Comparison of ENCODE assay signal across 17 mouse cellular contexts in the genomic region with DNA sequence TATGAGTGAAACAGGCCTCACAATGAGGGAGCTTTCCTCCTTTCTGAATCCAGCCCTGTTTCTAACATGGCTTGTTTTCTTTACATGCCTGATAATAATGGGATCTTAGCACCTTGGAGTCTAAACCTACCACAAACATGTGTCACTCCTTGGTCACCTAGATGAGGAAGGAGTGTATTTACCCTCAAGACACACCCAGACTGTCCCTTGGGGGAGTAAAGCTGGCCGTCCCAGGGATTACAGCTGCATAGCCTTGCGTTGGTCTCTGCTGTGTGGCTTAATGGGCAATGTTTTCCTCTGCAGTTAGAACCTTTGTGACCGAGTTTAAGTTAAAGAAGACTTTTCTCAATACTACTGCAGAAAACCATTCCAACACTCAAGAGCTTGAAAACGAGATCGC. TPM values are rescaled to one million over a fixed set of nuclear protein-coding genes. Genes with fewer than 3 reads are reported as not detected.
DNase-seq lines count a peak whose midpoint lies in the region; ATAC-seq and TF ChIP-seq lines count a peak whose summit lies in the region.
"Had no signal": no experiment of that assay in that cellular context is flagged by ENCODE, and none has a peak within 500 bp of the region (broad histone marks: within the 10 kb centered on the region; RNA-seq: fewer than 3 reads in every experiment).

No protein-coding gene starts in this region.

- TF ChIP-seq POLR2A in thymus, adult 2 months (IDR thresholded peaks at IDR 0.05; ENCODE audit: control insufficient read depth, extremely low read depth, insufficient read depth, low read length, poor library complexity): no peak

- H3K27ac ChIP-seq in liver, postnatal 0 days (ENCODE audit: low read depth): peak overlapping the region; percentile 62
- no peak overlapping the region for H3K27ac ChIP-seq in liver, embryonic 12.5 days
- peak overlapping the region; percentile 79 for H3K27ac ChIP-seq in forebrain, postnatal 0 days (ENCODE audit: low read depth, low read length)
- peak overlapping the region; percentile 80 for H3K27ac ChIP-seq in midbrain, embryonic 11.5 days (ENCODE audit: low read depth, low read length)
- no peak overlapping the region for H3K27ac ChIP-seq in thymus, adult 2 months (ENCODE audit: control insufficient read depth, insufficient read depth, low read length)
- H3K27ac ChIP-seq: heart, adult 2 months had no signal

- WGBS in liver, postnatal 0 days (ENCODE audit: insufficient replicate concordance): 79% methylated on average over 5 of the region's 5 CpGs
- 76% methylated on average over 5 of the region's 5 CpGs for WGBS in liver, embryonic 12.5 days (ENCODE audit: insufficient replicate concordance)
- 29% methylated on average over 5 of the region's 5 CpGs for WGBS in forebrain, postnatal 0 days
- 39% methylated on average over 5 of the region's 5 CpGs for WGBS in midbrain, embryonic 11.5 days
- 96% methylated on average over 5 of the region's 5 CpGs for WGBS in thymus, adult 2 months

- ATAC-seq in liver, postnatal 0 days: no peak
- no peak for ATAC-seq in liver, embryonic 12.5 days
- ATAC-seq in forebrain, postnatal 0 days: no peak
- ATAC-seq in midbrain, embryonic 11.5 days (ENCODE audit: low FRiP score): no peak

- no peak for TF ChIP-seq EP300 in liver, postnatal 0 days (IDR thresholded peaks at IDR 0.05; ENCODE audit: low read depth)

- DNase-seq in liver, postnatal 0 days: no peak
- no peak for DNase-seq in forebrain, postnatal 0 days
- DNase-seq in midbrain, embryonic 11.5 days (ENCODE audit: low spot score, missing footprints): no peak
- peak; percentile 21 for DNase-seq in retina, embryonic 14.5 days (ENCODE audit: low spot score)
- no peak for DNase-seq in adrenal gland, postnatal 14 days
- DNase-seq in thymus, adult 2 months: no peak
- DNase-seq in cerebellum, postnatal 14 days: no peak
- DNase-seq: adrenal gland, postnatal 25 days; heart, adult 2 months; kidney, adult 18-20 months; kidney, postnatal 36 days; lung, adult 2 months had no signal

- no peak for TF ChIP-seq CTCF in liver, postnatal 0 days (IDR thresholded peaks at IDR 0.05; ENCODE audit: low read depth)
- TF ChIP-seq CTCF in forebrain, postnatal 0 days (IDR thresholded peaks at IDR 0.05; ENCODE audit: low read depth): no peak
- no peak for TF ChIP-seq CTCF in thymus, adult 2 months (IDR thresholded peaks at IDR 0.05; ENCODE audit: borderline replicate concordance, control insufficient read depth, extremely low read depth, insufficient read depth, low read length, poor library complexity)

- H3K9ac ChIP-seq in liver, postnatal 0 days (replicated peaks): no peak overlapping the region
- no peak overlapping the region for H3K9ac ChIP-seq in liver, embryonic 12.5 days
- H3K9ac ChIP-seq in forebrain, postnatal 0 days: no peak overlapping the region
- no peak overlapping the region for H3K9ac ChIP-seq in midbrain, embryonic 11.5 days (ENCODE audit: low read length)
- H3K9ac ChIP-seq: limb, embryonic 13.5 days had no signal

- H3K27me3 ChIP-seq in liver, postnatal 0 days (ENCODE audit: insufficient read depth, low read length): no peaks in the 10 kb centered on the region
- no peaks in the 10 kb centered on the region for H3K27me3 ChIP-seq in liver, embryonic 12.5 days (replicated peaks)
- H3K27me3 ChIP-seq in forebrain, postnatal 0 days (ENCODE audit: insufficient read depth, low read length): no peaks in the 10 kb centered on the region
- H3K27me3 ChIP-seq in midbrain, embryonic 11.5 days (ENCODE audit: control insufficient read depth, insufficient read depth, low read length): no peaks in the 10 kb centered on the region
- no peaks in the 10 kb centered on the region for H3K27me3 ChIP-seq in thymus, adult 2 months (ENCODE audit: control insufficient read depth, insufficient read depth, low read length)
- H3K27me3 ChIP-seq: limb, embryonic 13.5 days had no signal

- no peak overlapping the region for H3K4me3 ChIP-seq in liver, postnatal 0 days (ENCODE audit: low read depth, low read length)
- no peak overlapping the region for H3K4me3 ChIP-seq in liver, embryonic 12.5 days
- H3K4me3 ChIP-seq in forebrain, postnatal 0 days (ENCODE audit: low read depth, low read length): no peak overlapping the region
- no peak overlapping the region for H3K4me3 ChIP-seq in midbrain, embryonic 11.5 days (ENCODE audit: low read depth, low read length)
- H3K4me3 ChIP-seq in thymus, adult 2 months (ENCODE audit: control insufficient read depth, insufficient read depth, low read length): no peak overlapping the region
- H3K4me3 ChIP-seq: heart, adult 2 months; limb, embryonic 13.5 days; myocyte had no signal

- H3K4me1 ChIP-seq in liver, postnatal 0 days (ENCODE audit: insufficient read depth): peaks cover 9% of the 10 kb centered on the region
- peaks cover 32% of the 10 kb centered on the region for H3K4me1 ChIP-seq in liver, embryonic 12.5 days
- peaks cover 18% of the 10 kb centered on the region; the same call in 1 of the 2 replicates for H3K4me1 ChIP-seq in forebrain, postnatal 0 days (ENCODE audit: insufficient read depth)
- peaks cover 34% of the 10 kb centered on the region for H3K4me1 ChIP-seq in midbrain, embryonic 11.5 days (ENCODE audit: control insufficient read depth, insufficient read depth, low read length)
- no peaks in the 10 kb centered on the region for H3K4me1 ChIP-seq in thymus, adult 2 months (replicated peaks; ENCODE audit: control insufficient read depth, insufficient read depth, low read length)

- H3K9me3 ChIP-seq in liver, postnatal 0 days (ENCODE audit: low read length): no peaks in the 10 kb centered on the region
- H3K9me3 ChIP-seq in liver, embryonic 12.5 days (replicated peaks): no peaks in the 10 kb centered on the region
- no peaks in the 10 kb centered on the region for H3K9me3 ChIP-seq in forebrain, postnatal 0 days (ENCODE audit: low read length)
- no peaks in the 10 kb centered on the region for H3K9me3 ChIP-seq in midbrain, embryonic 11.5 days (ENCODE audit: control insufficient read depth, low read length)
- H3K9me3 ChIP-seq: limb, embryonic 13.5 days had no signal

- H3K4me2 ChIP-seq in liver, postnatal 0 days (ENCODE audit: low read depth, low read length): no peak overlapping the region
- no peak overlapping the region for H3K4me2 ChIP-seq in liver, embryonic 12.5 days
- H3K4me2 ChIP-seq in forebrain, postnatal 0 days (ENCODE audit: low read depth): no peak overlapping the region
- no peak overlapping the region for H3K4me2 ChIP-seq in midbrain, embryonic 11.5 days
- H3K4me2 ChIP-seq: limb, embryonic 13.5 days had no signal

- peaks cover 20% of the 10 kb centered on the region for H3K36me3 ChIP-seq in liver, postnatal 0 days (replicated peaks; ENCODE audit: insufficient read depth, low read length)
- peaks cover 19% of the 10 kb centered on the region; the same call in 1 of the 2 replicates for H3K36me3 ChIP-seq in liver, embryonic 12.5 days
- H3K36me3 ChIP-seq in forebrain, postnatal 0 days (ENCODE audit: insufficient read depth): no peaks in the 10 kb centered on the region
- peaks cover 9% of the 10 kb centered on the region for H3K36me3 ChIP-seq in midbrain, embryonic 11.5 days (ENCODE audit: control insufficient read depth, insufficient read depth, low read length)
- peaks cover 12% of the 10 kb centered on the region for H3K36me3 ChIP-seq in thymus, adult 2 months (ENCODE audit: control insufficient read depth, insufficient read depth, low read length)

RNA-seq across cellular contexts. Expression of gene Heg1, which starts 51.1 kb away (rescaled TPM):
- polyA plus RNA-seq in liver, postnatal 0 days (2015; fragmentation: Nextera tagmentation; extraction: Ambion mirVana): 4.4 and 4.7 TPM in 2 replicates
- polyA plus RNA-seq in liver, embryonic 12.5 days (2016; fragmentation: Nextera tagmentation; extraction: Ambion mirVana): 8.5 and 8.9 TPM in 2 replicates
- total RNA-seq in forebrain, postnatal 0 days (2014; rRNA removed): 16.2 and 19.9 TPM in 2 replicates
- polyA plus RNA-seq in forebrain, postnatal 0 days (2015; fragmentation: Nextera tagmentation; extraction: Ambion mirVana): 6.2 and 8.0 TPM in 2 replicates
- polyA plus RNA-seq in midbrain, embryonic 11.5 days (2014; fragmentation: Nextera tagmentation; extraction: Ambion mirVana): 39.5 and 40.7 TPM in 2 replicates
- 87.2 and 88.6 TPM in 2 replicates for total RNA-seq in adrenal gland, postnatal 14 days (2021)
- 39.1 and 43.7 TPM in 2 replicates for polyA plus RNA-seq in thymus, adult 2 months (2012; rRNA removed)

RNA-seq across cellular contexts. Expression of gene Muc13, which starts 58.6 kb away (rescaled TPM):
- 1.2 TPM in 2 replicates for polyA plus RNA-seq in liver, postnatal 0 days (2015; fragmentation: Nextera tagmentation; extraction: Ambion mirVana)
- 5.2 and 5.5 TPM in 2 replicates for polyA plus RNA-seq in liver, embryonic 12.5 days (2016; fragmentation: Nextera tagmentation; extraction: Ambion mirVana)
- total RNA-seq in forebrain, postnatal 0 days (2014; rRNA removed): not detected in 2 replicates
- not detected in 2 replicates for polyA plus RNA-seq in forebrain, postnatal 0 days (2015; fragmentation: Nextera tagmentation; extraction: Ambion mirVana)
- polyA plus RNA-seq in midbrain, embryonic 11.5 days (2014; fragmentation: Nextera tagmentation; extraction: Ambion mirVana): 0.10 TPM in 2 replicates
- 0.22 TPM in 1 of 2 replicates, not detected in the other for total RNA-seq in adrenal gland, postnatal 14 days (2021)
- polyA plus RNA-seq in thymus, adult 2 months (2012; rRNA removed): 5.0 and 5.5 TPM in 2 replicates
- total RNA-seq: adrenal gland, postnatal 25 days; gastrocnemius, adult 18-20 months; heart, adult 2 months had no signal
- polyA plus RNA-seq: heart, postnatal 0 days had no signal

Comparison
In these comparisons a context has a peak if more than half of its experiments do, and no peak if none do; other contexts are left out.
1. H3K27ac ChIP-seq: peak in liver, postnatal 0 days (single experiment), forebrain, postnatal 0 days (single experiment) and midbrain, embryonic 11.5 days (single experiment); none in liver, embryonic 12.5 days (single experiment) and thymus, adult 2 months (single experiment).